Mouse (Mus musculus) olfactory bulb, adult 2 months (tissue): ENCODE measurements around the gene Zdhhc18. TPM values are rescaled to one million over a fixed set of nuclear protein-coding genes. Genes with fewer than 3 reads are reported as not detected.

Source experiments
- H3K27ac ChIP-seq: fragments of 200-500 bp; 2 replicates; pipeline ENCODE4 v1.5.1; 2012; ENCODE audit warnings: low read depth, low read length; ENCODE audit not compliant: insufficient read depth
- H3K4me1 ChIP-seq: fragments of 200-500 bp; 2 replicates; pipeline ENCODE4 v1.6.1; 2012; ENCODE audit warnings: low read length; ENCODE audit not compliant: control insufficient read depth, insufficient read depth
- H3K4me3 ChIP-seq: fragments of 200-500 bp; 2 replicates; pipeline ENCODE4 v1.5.1; 2012; ENCODE audit warnings: mild to moderate bottlenecking, low read depth, low read length, moderate library complexity; ENCODE audit not compliant: insufficient read depth
- CTCF ChIP-seq: fragments of 200-500 bp; IDR thresholded peaks from 2 replicates; pipeline ENCODE4 v1.5.1; 2012; ENCODE audit warnings: low read depth, mild to moderate bottlenecking, low read length, moderate library complexity; ENCODE audit not compliant: insufficient read depth
- POLR2A ChIP-seq: fragments of 200-500 bp; IDR thresholded peaks from 2 replicates; pipeline ENCODE4 v1.6.1; 2012; ENCODE audit warnings: mild to moderate bottlenecking, low read depth, low read length, moderate library complexity; ENCODE audit not compliant: insufficient read depth
- WGBS: fragments of 180-500 bp; shearing (Covaris S2); methylation state at CpG from one replicate; pipeline ENCODE4 v1.1.7; 2018; 5-methylcytosine and 5-hydroxymethylcytosine counted together
- polyA plus RNA-seq: library from polyadenylated mRNA; stranded (reverse); fragments of >200 nt; gene quantifications from 2 replicates; pipeline ENCODE4 v1.2.4, GENCODE M21; 2012; ENCODE audit warnings: low replicate concordance; ENCODE audit not compliant: missing spikeins, insufficient read depth, insufficient read length

Zdhhc18 gene
- polyA plus RNA-seq, 1 experiment: not detected

- Histone ChIP-seq H3K27ac (peak within 1 kb of the TSS; percentile 81), H3K4me3 (peak within 1 kb of the TSS; percentile 72), H3K4me1 (peaks cover 8% of the 10 kb centered on the region)
- TF ChIP-seq POLR2A (peak; percentile 83), CTCF (no peak)
- WGBS: under 1% methylated on average over 65 of the region's 65 CpGs
These were observed 65.6 kb downstream of the Zdhhc18 start, which contains the start of gene Gpn2 for GRCm38 (mm10) chr4:133584059-133584951. TSS of gene Gpn2 (plus strand) at chr4:133584362.

- Histone ChIP-seq H3K27ac (peak overlapping the region; percentile 81), H3K4me1 (peaks cover 8% of the 10 kb centered on the region), H3K4me3 (peak overlapping the region; percentile 72)
- WGBS: 65% methylated on average over 6 of the region's 6 CpGs
- TF ChIP-seq POLR2A (no peak), CTCF (no peak)
These were observed 66.3 kb downstream of the Zdhhc18 start for GRCm38 (mm10) chr4:133583690-133584058.

GRCm38 (mm10) chr4:133577983-133578382 is 72.0 kb downstream of the Zdhhc18 start:
- no peak for TF ChIP-seq POLR2A
- TF ChIP-seq CTCF: no peak
- Histone ChIP-seq H3K27ac (no peak overlapping the region), H3K4me3 (no peak overlapping the region), H3K4me1 (peaks cover 4% of the 10 kb centered on the region)
- WGBS: 54% methylated on average over 12 of the region's 12 CpGs

GRCm38 (mm10) chr4:133574843-133575202 is 75.1 kb downstream of the Zdhhc18 start:
- H3K4me1 ChIP-seq: peaks cover 4% of the 10 kb centered on the region
- TF ChIP-seq CTCF (no peak), POLR2A (no peak)
- 1% methylated on average over 41 of the region's 41 CpGs for WGBS
- peak overlapping the region; percentile 57 for H3K4me3 ChIP-seq
- no peak overlapping the region for H3K27ac ChIP-seq

GRCm38 (mm10) chr4:133574070-133574842 is 75.7 kb downstream of the Zdhhc18 start, which contains the start of gene Gpatch3:
TSS of gene Gpatch3 (plus strand) at chr4:133574745.
- WGBS: 4% methylated on average over 44 of the region's 44 CpGs
- TF ChIP-seq POLR2A: 0 out of 2 replicates have a peak, but pooled peaks have one; percentile 28
- TF ChIP-seq CTCF: no peak
- Histone ChIP-seq H3K4me1 (peaks cover 4% of the 10 kb centered on the region), H3K4me3 (peak within 1 kb of the TSS; percentile 57), H3K27ac (peak within 1 kb of the TSS; percentile 18; the same call in 1 of the 2 replicates)

- no peak for TF ChIP-seq POLR2A
- Histone ChIP-seq H3K4me3 (no peak overlapping the region), H3K4me1 (no peaks in the 10 kb centered on the region), H3K27ac (no peak overlapping the region)
- 50% methylated on average over 10 of the region's 10 CpGs for WGBS
These were observed 79.9 kb downstream of the Zdhhc18 start for GRCm38 (mm10) chr4:133570066-133570466.

- WGBS: 79% methylated on average over 10 of the region's 10 CpGs
- no peaks in the 10 kb centered on the region for H3K4me1 ChIP-seq
- TF ChIP-seq POLR2A: no peak
These were observed 80.5 kb downstream of the Zdhhc18 start for GRCm38 (mm10) chr4:133569291-133570065.

GRCm38 (mm10) chr4:133567251-133567650 is 82.7 kb downstream of the Zdhhc18 start:
- Histone ChIP-seq H3K4me3 (no peak overlapping the region), H3K4me1 (peaks cover 2% of the 10 kb centered on the region; the same call in 1 of the 2 replicates), H3K27ac (no peak overlapping the region)
- TF ChIP-seq POLR2A: no peak
- TF ChIP-seq CTCF: no peak
- WGBS: 27% methylated on average over 8 of the region's 8 CpGs

More at GRCm38 (mm10) chr4:133569291-133570065, 80.5 kb downstream of the Zdhhc18 start:
- no peak overlapping the region for H3K4me3 ChIP-seq
- H3K27ac ChIP-seq: no peak overlapping the region
